Comparison of ENCODE assay signal across 24 mouse cellular contexts in genomic region chr17:11533835-11534234, GRCm38 (mm10).
DNase-seq lines count a peak whose midpoint lies in the region; ATAC-seq and TF ChIP-seq lines count a peak whose summit lies in the region.
"Had no signal": no experiment of that assay in that cellular context is flagged by ENCODE, and none has a peak within 500 bp of the region (broad histone marks: within the 10 kb centered on the region; RNA-seq: fewer than 3 reads in every experiment).

No protein-coding gene starts in this region.

- peaks cover 19% of the 10 kb centered on the region; the same call in 1 of the 2 replicates for H3K4me1 ChIP-seq in forebrain, embryonic 11.5 days (replicated peaks; ENCODE audit: control insufficient read depth, insufficient read depth, low read length)
- H3K4me1 ChIP-seq in forebrain, embryonic 15.5 days, result peaks cover 20% of the 10 kb centered on the region
- H3K4me1 ChIP-seq in midbrain, embryonic 10.5 days, result peaks cover 28% of the 10 kb centered on the region
- H3K4me1 ChIP-seq in midbrain, postnatal 0 days (ENCODE audit: insufficient read depth, low read length), result 0 out of 2 replicates have a peak, but pooled peaks cover 3% of the 10 kb centered on the region
- H3K4me1 ChIP-seq: embryonic facial prominence, embryonic 12.5 days; heart, embryonic 15.5 days; lung, embryonic 15.5 days had no signal

- no peak for TF ChIP-seq POLR2A in brain, embryonic 14.5 days (IDR thresholded peaks at IDR 0.05; ENCODE audit: borderline replicate concordance, extremely low read depth, insufficient read depth, insufficient read length, poor library complexity, severe bottlenecking)

- no peak for DNase-seq in forebrain, embryonic 11.5 days (ENCODE audit: low spot score)
- DNase-seq in midbrain, embryonic 10.5 days (ENCODE audit: low spot score), result peak; percentile 16
- DNase-seq in midbrain, postnatal 0 days (ENCODE audit: low spot score), result no peak
- DNase-seq in ES-CJ7 (ENCODE audit: low read depth, low spot score), result peak; percentile 78
- peak; percentile 72 for DNase-seq in brain, embryonic 14.5 days (ENCODE audit: low read depth)
- DNase-seq: adrenal gland, postnatal 36 days; cerebellum, adult 2 months; cerebellum, postnatal 36 days; gastrocnemius, postnatal 14 days; heart, adult 2 months; heart, postnatal 4 days; kidney, adult 9 months; kidney, postnatal 25 days; right cerebral cortex, postnatal 14 days; spleen, adult 18-20 months; thymus, postnatal 36 days had no signal

- ATAC-seq in forebrain, embryonic 11.5 days (replicated peaks; ENCODE audit: low FRiP score), result peak; percentile 65
- no peak for ATAC-seq in forebrain, embryonic 15.5 days (replicated peaks)
- no peak for ATAC-seq in midbrain, postnatal 0 days (ENCODE audit: low FRiP score)
- no peak for ATAC-seq in CD4-positive, CD25-positive, alpha-beta regulatory T cell, adult 4 months

- no peak overlapping the region for H3K4me2 ChIP-seq in forebrain, embryonic 11.5 days (ENCODE audit: low read depth, low read length, severe bottlenecking)
- H3K4me2 ChIP-seq in forebrain, embryonic 15.5 days (replicated peaks), result no peak overlapping the region
- no peak overlapping the region for H3K4me2 ChIP-seq in midbrain, postnatal 0 days (ENCODE audit: low read depth, low read length, poor library complexity, severe bottlenecking)
- H3K4me2 ChIP-seq: embryonic facial prominence, embryonic 12.5 days; heart, embryonic 15.5 days; lung, embryonic 15.5 days had no signal

- TF ChIP-seq CTCF in midbrain, postnatal 0 days (IDR thresholded peaks at IDR 0.05), result no peak
- TF ChIP-seq CTCF in brain, embryonic 14.5 days (IDR thresholded peaks at IDR 0.05; ENCODE audit: borderline replicate concordance, extremely low read depth, insufficient read depth, insufficient read length), result no peak

- no peaks in the 10 kb centered on the region for H3K9me3 ChIP-seq in forebrain, embryonic 11.5 days (ENCODE audit: control insufficient read depth, low read length)
- H3K9me3 ChIP-seq in forebrain, embryonic 15.5 days, result no peaks in the 10 kb centered on the region
- no peaks in the 10 kb centered on the region for H3K9me3 ChIP-seq in midbrain, embryonic 10.5 days (replicated peaks)
- H3K9me3 ChIP-seq in midbrain, postnatal 0 days (ENCODE audit: low read length), result no peaks in the 10 kb centered on the region
- H3K9me3 ChIP-seq: embryonic facial prominence, embryonic 12.5 days; heart, embryonic 15.5 days; lung, embryonic 15.5 days had no signal

- H3K27ac ChIP-seq in forebrain, embryonic 11.5 days (ENCODE audit: low read depth, low read length), result peak overlapping the region; percentile 12; the same call in 1 of the 2 replicates
- H3K27ac ChIP-seq in forebrain, embryonic 15.5 days (replicated peaks), result no peak overlapping the region
- peak overlapping the region; percentile 63; the same call in 1 of the 2 replicates for H3K27ac ChIP-seq in midbrain, embryonic 10.5 days (replicated peaks)
- H3K27ac ChIP-seq in midbrain, postnatal 0 days (ENCODE audit: low read depth, low read length), result no peak overlapping the region
- H3K27ac ChIP-seq: embryonic facial prominence, embryonic 12.5 days; heart, adult 2 months; heart, embryonic 15.5 days; liver, embryonic 14.5 days; lung, embryonic 15.5 days; macrophage had no signal

- H3K36me3 ChIP-seq in forebrain, embryonic 11.5 days (ENCODE audit: control insufficient read depth, insufficient read depth, low read length), result no peaks in the 10 kb centered on the region
- H3K36me3 ChIP-seq in forebrain, embryonic 15.5 days, result no peaks in the 10 kb centered on the region
- H3K36me3 ChIP-seq in midbrain, embryonic 10.5 days, result no peaks in the 10 kb centered on the region
- H3K36me3 ChIP-seq in midbrain, postnatal 0 days (ENCODE audit: insufficient read depth, low read length), result no peaks in the 10 kb centered on the region
- H3K36me3 ChIP-seq: embryonic facial prominence, embryonic 12.5 days; heart, embryonic 15.5 days; lung, embryonic 15.5 days had no signal

- no peak overlapping the region for H3K9ac ChIP-seq in forebrain, embryonic 11.5 days (ENCODE audit: low read length)
- H3K9ac ChIP-seq in forebrain, embryonic 15.5 days (replicated peaks), result no peak overlapping the region
- H3K9ac ChIP-seq in midbrain, postnatal 0 days (replicated peaks; ENCODE audit: low read length, poor library complexity, severe bottlenecking), result no peak overlapping the region
- H3K9ac ChIP-seq: embryonic facial prominence, embryonic 12.5 days; heart, embryonic 15.5 days; liver, embryonic 14.5 days; lung, embryonic 15.5 days had no signal

- WGBS in forebrain, embryonic 11.5 days, result 23% methylated on average over 1 of the region's 1 CpGs
- WGBS in forebrain, embryonic 15.5 days, result 15% methylated on average over 1 of the region's 1 CpGs
- 12% methylated on average over 1 of the region's 1 CpGs for WGBS in midbrain, embryonic 10.5 days
- WGBS in midbrain, postnatal 0 days, result 48% methylated on average over 1 of the region's 1 CpGs

- no peaks in the 10 kb centered on the region for H3K27me3 ChIP-seq in forebrain, embryonic 11.5 days (ENCODE audit: control insufficient read depth, insufficient read depth, low read length)
- H3K27me3 ChIP-seq in forebrain, embryonic 15.5 days, result no peaks in the 10 kb centered on the region
- no peaks in the 10 kb centered on the region for H3K27me3 ChIP-seq in midbrain, embryonic 10.5 days (ENCODE audit: low read depth, poor library complexity, severe bottlenecking)
- no peaks in the 10 kb centered on the region for H3K27me3 ChIP-seq in midbrain, postnatal 0 days (ENCODE audit: insufficient read depth, low read length)
- H3K27me3 ChIP-seq: embryonic facial prominence, embryonic 12.5 days; heart, embryonic 15.5 days; lung, embryonic 15.5 days had no signal

- no peak overlapping the region for H3K4me3 ChIP-seq in forebrain, embryonic 11.5 days (ENCODE audit: low read depth, low read length)
- H3K4me3 ChIP-seq in forebrain, embryonic 15.5 days, result no peak overlapping the region
- H3K4me3 ChIP-seq in midbrain, embryonic 10.5 days, result no peak overlapping the region
- H3K4me3 ChIP-seq in midbrain, postnatal 0 days (ENCODE audit: low read depth, low read length), result no peak overlapping the region
- H3K4me3 ChIP-seq: embryonic facial prominence, embryonic 12.5 days; erythroblast, embryonic 14.5 days; heart, adult 2 months; heart, embryonic 15.5 days; lung, embryonic 15.5 days had no signal

Comparison
In these comparisons a context has a peak if more than half of its experiments do, and no peak if none do; other contexts are left out.
1. DNase-seq: peak in midbrain, embryonic 10.5 days (single experiment), ES-CJ7 (single experiment) and brain, embryonic 14.5 days (single experiment); none in forebrain, embryonic 11.5 days (single experiment) and midbrain, postnatal 0 days (single experiment).
2. H3K27ac ChIP-seq: peak in forebrain, embryonic 11.5 days (single experiment) and midbrain, embryonic 10.5 days (single experiment); none in forebrain, embryonic 15.5 days (single experiment) and midbrain, postnatal 0 days (single experiment).